Mouse (Mus musculus) neural tube, embryonic 14.5 days (tissue): ENCODE data around the gene Nek2. TPM values are rescaled to one million over a fixed set of nuclear protein-coding genes. Genes with fewer than 3 reads are reported as not detected.

Source experiments
- ATAC-seq: fragments of 200-750 bp; cut with Nextera tagmentation; 2 replicates; pipeline ENCODE4 v1.8.0; 2017; ENCODE audit warnings: low read depth, mild to moderate bottlenecking, moderate TSS enrichment, moderate library complexity
- H3K27ac ChIP-seq: fragments of 300-500 bp; sonication (generic); 2 replicates; pipeline ENCODE4 v1.5.1; 2014; ENCODE audit warnings: low read depth, mild to moderate bottlenecking, control low read depth, low read length, moderate library complexity, mixed read lengths
- H3K27me3 ChIP-seq: fragments of 300-500 bp; sonication (generic); 2 replicates; pipeline ENCODE4 v1.6.1; 2014; ENCODE audit warnings: low read length; ENCODE audit not compliant: control insufficient read depth, insufficient read depth
- H3K36me3 ChIP-seq: fragments of 300-500 bp; sonication (generic); 2 replicates; pipeline ENCODE4 v1.6.1; 2014; ENCODE audit warnings: low read length, mixed read lengths; ENCODE audit not compliant: control insufficient read depth, insufficient read depth
- H3K4me1 ChIP-seq: fragments of 300-500 bp; sonication (generic); 2 replicates; pipeline ENCODE4 v1.6.1; 2014; ENCODE audit warnings: low read length; ENCODE audit not compliant: control insufficient read depth, insufficient read depth
- H3K4me2 ChIP-seq: fragments of 300-500 bp; sonication (generic); 2 replicates; pipeline ENCODE4 v1.6.1; 2014; ENCODE audit warnings: mild to moderate bottlenecking, low read depth, low read length, control low read depth
- H3K4me3 ChIP-seq: fragments of 300-500 bp; sonication (generic); 2 replicates; pipeline ENCODE4 v1.5.1; 2014; ENCODE audit warnings: low read depth, low read length, control low read depth, mixed read lengths
- H3K9ac ChIP-seq: fragments of 300-500 bp; sonication (generic); replicated peaks from 2 replicates; pipeline ENCODE4 v1.6.1; 2014; ENCODE audit warnings: low read depth, mild to moderate bottlenecking, control low read depth, low read length, mixed read lengths
- H3K9me3 ChIP-seq: fragments of 300-500 bp; sonication (generic); 2 replicates; pipeline ENCODE4 v1.6.1; 2016; ENCODE audit warnings: low read length; ENCODE audit not compliant: control insufficient read depth
- WGBS: fragments of 180-500 bp; shearing (Covaris S2); extraction: QIAGEN DNeasy Blood & Tissue Kit; methylation state at CpG from one replicate; pipeline ENCODE4 v1.1.7; 2014; 5-methylcytosine and 5-hydroxymethylcytosine counted together
- polyA plus RNA-seq: library from polyadenylated mRNA; unstranded; fragments of >200 nt; fragmentation: Nextera tagmentation; extraction: Ambion mirVana; gene quantifications from 2 replicates; pipeline ENCODE4 v1.2.1, GENCODE M21; 2014

The Nek2 gene
- polyA plus RNA-seq, 1 experiment from 2014 or later: 1.8 TPM

DNA sequence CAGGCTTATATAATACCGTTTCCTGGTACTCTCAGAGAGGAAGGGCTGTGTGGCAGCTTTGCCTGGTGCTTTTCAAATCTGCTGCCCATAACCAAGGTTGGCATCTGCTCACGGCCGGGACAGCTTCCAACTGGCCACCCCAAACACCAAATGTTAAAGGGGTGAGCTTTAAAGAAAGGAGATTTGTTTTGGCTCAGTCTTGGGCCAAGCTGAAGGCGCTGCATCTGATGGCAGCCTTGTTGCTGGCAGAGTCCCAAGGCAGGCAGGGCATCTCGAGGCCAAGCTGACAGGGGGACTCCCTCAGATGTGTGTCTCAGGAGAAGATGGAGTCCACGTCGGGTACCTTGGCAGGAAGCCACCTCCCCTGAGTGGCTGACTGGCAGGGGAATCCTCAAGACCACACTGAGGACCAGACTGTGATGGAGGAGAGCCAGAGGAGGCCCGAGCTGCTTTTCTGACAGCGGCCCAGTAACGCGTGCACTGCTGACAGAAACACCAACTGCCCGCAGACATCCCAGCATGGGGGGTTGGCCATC is 12.5 kb upstream of the Nek2 start:
- Histone ChIP-seq H3K9ac (no peak overlapping the region), H3K4me1 (no peaks in the 10 kb centered on the region), H3K27me3 (no peaks in the 10 kb centered on the region), H3K4me3 (no peak overlapping the region), H3K9me3 (no peaks in the 10 kb centered on the region), H3K36me3 (no peaks in the 10 kb centered on the region), H3K4me2 (no peak overlapping the region), H3K27ac (no peak overlapping the region)
- whole genome bisulfite sequencing: 60% methylated on average over 12 of the region's 12 CpGs
- peak; percentile 91 for ATAC-seq

DNA sequence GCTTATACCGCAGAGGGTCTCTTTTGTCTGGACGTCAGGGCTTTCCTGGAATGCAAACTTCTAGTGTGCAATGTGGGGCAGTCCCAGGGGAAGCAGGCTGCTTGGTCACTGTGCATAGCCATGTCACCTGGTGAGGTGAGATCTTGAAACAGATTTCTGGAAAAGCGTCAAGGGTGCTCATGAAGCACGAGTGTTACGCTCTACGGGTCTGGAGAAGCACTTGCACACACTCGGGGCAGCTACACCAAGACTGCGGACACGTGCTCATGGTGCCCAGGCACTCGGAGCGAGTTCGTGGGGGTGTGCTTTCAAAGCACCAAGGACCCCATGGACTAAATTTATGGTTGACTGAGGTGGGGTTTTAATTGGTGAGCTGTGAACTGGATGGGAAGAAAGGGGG is 9.5 kb upstream of the Nek2 start:
- H3K9ac ChIP-seq: no peak overlapping the region
- no peaks in the 10 kb centered on the region for H3K9me3 ChIP-seq
- no peak overlapping the region for H3K4me3 ChIP-seq
- H3K27ac ChIP-seq: no peak overlapping the region
- ATAC-seq: no peak
- no peak overlapping the region for H3K4me2 ChIP-seq
- no peaks in the 10 kb centered on the region for H3K27me3 ChIP-seq
- H3K4me1 ChIP-seq: no peaks in the 10 kb centered on the region
- no peaks in the 10 kb centered on the region for H3K36me3 ChIP-seq
- 91% methylated on average over 12 of the region's 12 CpGs for WGBS

DNA sequence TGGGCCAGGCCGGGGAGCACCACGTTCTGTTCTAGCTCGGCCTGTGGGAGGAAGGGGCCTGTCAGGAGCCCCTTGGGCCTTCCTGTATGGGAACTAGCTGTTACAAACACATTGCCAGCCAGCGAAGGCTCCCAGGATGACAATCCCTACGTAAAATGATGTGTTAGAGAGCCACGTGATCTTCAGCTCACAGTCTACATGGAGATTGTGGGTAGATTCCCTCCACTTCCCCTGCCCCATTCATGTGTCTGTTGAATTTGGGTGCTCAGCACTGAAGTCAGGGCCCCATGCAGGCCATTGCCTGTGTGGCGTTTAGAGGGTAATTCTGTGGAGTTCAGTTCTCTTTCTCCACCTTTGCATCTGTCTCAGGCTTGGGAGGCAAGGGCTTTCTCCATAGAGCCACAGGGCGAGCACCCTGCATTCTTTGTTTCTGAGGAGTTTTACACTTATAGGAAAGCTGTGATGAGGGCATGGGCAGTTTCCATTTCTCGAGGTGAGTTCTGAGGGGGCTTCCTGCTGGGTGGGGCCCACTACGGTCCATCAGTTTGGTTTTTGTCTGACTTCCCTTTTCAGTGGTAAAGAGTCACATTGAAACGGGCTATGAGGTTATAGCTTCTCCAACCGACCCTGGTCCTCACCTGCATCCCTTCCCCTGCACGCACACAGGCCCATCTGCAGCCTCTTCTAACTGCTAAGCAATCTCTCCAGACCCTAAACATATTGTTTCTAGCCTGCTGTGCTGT is 8.1 kb upstream of the Nek2 start:
- WGBS: 87% methylated on average over 13 of the region's 13 CpGs
- Histone ChIP-seq H3K4me1 (no peaks in the 10 kb centered on the region), H3K27ac (no peak overlapping the region), H3K4me2 (no peak overlapping the region), H3K9ac (no peak overlapping the region), H3K4me3 (no peak overlapping the region), H3K36me3 (no peaks in the 10 kb centered on the region), H3K9me3 (no peaks in the 10 kb centered on the region), H3K27me3 (no peaks in the 10 kb centered on the region)
- ATAC-seq: no peak

DNA sequence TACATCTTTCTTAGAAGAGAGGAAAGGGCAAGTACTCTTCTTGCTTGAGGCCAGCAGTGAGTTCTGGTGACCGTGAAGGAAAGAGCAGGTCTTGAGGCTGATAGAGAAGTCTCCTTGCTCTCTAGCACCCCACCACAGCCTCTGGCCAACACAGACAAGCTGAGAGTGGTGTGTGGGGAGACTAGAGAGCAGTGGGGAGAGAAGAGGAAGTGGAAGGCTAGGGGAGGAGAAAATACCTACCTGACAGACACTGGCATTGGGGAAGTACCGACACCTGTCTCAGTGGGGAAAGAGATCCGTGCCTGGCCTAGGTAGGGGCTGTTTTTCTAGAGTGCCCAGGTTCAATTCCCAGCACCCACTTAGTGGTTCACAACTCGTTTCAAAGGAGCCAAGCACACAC is 7.0 kb upstream of the Nek2 start:
- WGBS: 73% methylated on average over 4 of the region's 4 CpGs
- no peak overlapping the region for H3K4me3 ChIP-seq
- no peaks in the 10 kb centered on the region for H3K9me3 ChIP-seq
- no peak for ATAC-seq
- no peak overlapping the region for H3K9ac ChIP-seq
- H3K27me3 ChIP-seq: no peaks in the 10 kb centered on the region
- H3K4me2 ChIP-seq: no peak overlapping the region
- H3K27ac ChIP-seq: no peak overlapping the region
- no peaks in the 10 kb centered on the region for H3K36me3 ChIP-seq
- H3K4me1 ChIP-seq: no peaks in the 10 kb centered on the region

DNA sequence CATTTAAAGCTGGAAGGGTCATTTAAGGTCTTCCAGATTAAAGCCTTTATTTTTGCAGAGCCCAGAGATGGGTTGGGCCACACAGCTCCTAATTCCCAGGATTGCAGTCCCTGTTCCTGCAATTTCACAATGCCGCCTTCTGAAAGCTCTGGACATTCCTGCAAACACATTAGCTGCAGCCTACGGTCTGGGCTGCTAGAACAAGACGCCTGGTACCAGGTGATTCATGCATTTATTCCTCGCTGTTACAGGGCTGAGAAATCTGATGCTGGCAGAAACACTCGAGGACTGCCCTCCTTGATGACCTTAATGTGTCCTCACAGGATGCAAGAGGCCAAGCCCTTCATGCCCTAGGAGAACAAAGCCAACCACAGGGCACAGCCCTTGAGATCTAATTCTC is 6.3 kb upstream of the Nek2 start:
- H3K36me3 ChIP-seq: no peaks in the 10 kb centered on the region
- ATAC-seq: no peak
- H3K27ac ChIP-seq: no peak overlapping the region
- no peaks in the 10 kb centered on the region for H3K27me3 ChIP-seq
- H3K4me3 ChIP-seq: no peak overlapping the region
- H3K9me3 ChIP-seq: no peaks in the 10 kb centered on the region
- H3K4me1 ChIP-seq: no peaks in the 10 kb centered on the region
- H3K9ac ChIP-seq: no peak overlapping the region
- WGBS: 50% methylated on average over 5 of the region's 5 CpGs
- H3K4me2 ChIP-seq: no peak overlapping the region

DNA sequence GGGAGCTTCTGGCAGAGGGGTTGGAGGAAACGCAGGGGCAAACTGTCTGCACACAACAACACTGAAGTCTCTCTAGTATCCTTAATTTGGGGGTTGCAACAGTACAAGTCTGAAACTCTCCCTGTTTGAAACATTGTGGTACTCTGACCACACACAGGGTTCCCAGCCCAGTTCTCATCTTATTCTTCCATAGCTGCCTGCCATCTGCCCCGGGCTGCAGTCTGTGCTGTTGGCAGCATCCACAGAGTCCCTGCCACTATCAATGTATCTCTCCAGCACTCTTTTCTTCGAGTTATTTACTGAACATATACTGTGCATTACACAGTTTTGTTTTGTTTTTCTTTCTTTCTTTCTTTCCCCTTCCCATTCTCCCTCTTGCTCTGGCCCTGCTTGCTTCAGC is 4.6 kb upstream of the Nek2 start:
- Histone ChIP-seq H3K9ac (no peak overlapping the region), H3K27ac (no peak overlapping the region), H3K4me3 (no peak overlapping the region), H3K36me3 (no peaks in the 10 kb centered on the region), H3K9me3 (no peaks in the 10 kb centered on the region), H3K4me1 (no peaks in the 10 kb centered on the region), H3K27me3 (no peaks in the 10 kb centered on the region), H3K4me2 (no peak overlapping the region)
- WGBS: 75% methylated on average over 3 of the region's 3 CpGs
- no peak for ATAC-seq

DNA sequence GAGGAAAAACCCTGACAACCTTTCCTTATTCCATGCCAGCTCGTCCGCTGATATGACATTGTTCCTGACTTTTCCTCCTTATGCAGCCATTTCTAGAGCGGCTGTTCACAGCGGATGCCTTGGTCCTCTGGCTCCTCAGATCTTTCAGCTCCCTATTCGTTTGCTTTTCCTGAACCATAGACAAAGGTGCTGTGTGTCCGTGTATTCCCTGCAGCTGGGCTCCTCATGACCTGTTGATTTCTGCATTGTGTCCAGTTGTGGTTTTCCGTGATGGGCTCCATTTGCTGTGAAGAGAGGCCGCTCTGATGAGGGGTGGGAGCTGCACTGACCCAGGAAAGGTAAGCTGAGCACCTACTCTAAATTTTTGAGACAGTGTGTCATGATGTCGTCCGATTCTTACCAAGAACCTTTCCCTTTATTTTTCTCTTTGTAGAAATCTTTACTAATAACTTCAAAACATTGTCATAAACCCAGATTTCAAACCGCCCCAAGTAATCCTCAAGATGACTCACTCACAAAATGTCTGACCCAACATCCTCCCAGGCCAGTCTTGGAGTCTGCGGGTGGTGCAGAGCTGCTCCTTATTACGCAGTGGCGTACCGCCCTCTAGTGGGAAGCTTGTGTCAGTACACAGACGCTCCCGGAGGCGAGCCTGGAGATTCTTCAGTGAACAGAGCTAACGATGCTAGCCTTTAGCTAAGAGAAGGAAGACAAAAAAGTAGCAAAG is 3.7 kb upstream of the Nek2 start:
- no peaks in the 10 kb centered on the region for H3K9me3 ChIP-seq
- H3K4me3 ChIP-seq: no peak overlapping the region
- 37% methylated on average over 19 of the region's 19 CpGs for WGBS
- no peaks in the 10 kb centered on the region for H3K4me1 ChIP-seq
- H3K27ac ChIP-seq: no peak overlapping the region
- no peak overlapping the region for H3K9ac ChIP-seq
- no peak overlapping the region for H3K4me2 ChIP-seq
- ATAC-seq: peak; percentile 62; the same call in 1 of the 2 replicates
- no peaks in the 10 kb centered on the region for H3K27me3 ChIP-seq
- H3K36me3 ChIP-seq: no peaks in the 10 kb centered on the region

DNA sequence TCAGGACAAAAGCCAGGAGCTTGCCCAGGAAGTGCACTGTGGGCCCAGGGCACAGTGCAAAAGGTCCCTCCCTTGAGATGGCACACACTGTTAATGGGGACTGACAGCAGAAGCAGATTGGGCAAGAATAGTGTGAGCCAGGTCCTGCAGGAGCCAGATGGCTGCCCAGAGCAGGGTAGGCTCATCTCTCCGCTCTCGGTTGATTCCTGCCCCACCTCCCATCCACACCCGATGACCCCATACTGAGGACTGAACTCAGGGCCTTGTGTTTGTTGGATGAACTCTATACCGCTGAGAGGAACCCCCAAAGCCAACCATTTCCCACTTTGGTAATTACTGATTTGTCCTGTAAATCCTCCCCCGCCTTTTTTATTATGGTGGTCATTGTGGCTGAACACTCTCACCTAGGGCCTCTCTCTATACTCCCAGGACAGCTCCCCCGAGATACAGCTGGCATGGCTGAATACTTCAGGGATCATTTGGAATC is 3.1 kb upstream of the Nek2 start:
- no peak for ATAC-seq
- Histone ChIP-seq H3K27me3 (no peaks in the 10 kb centered on the region), H3K4me3 (no peak overlapping the region), H3K27ac (no peak overlapping the region), H3K9me3 (no peaks in the 10 kb centered on the region), H3K9ac (no peak overlapping the region), H3K36me3 (no peaks in the 10 kb centered on the region), H3K4me1 (no peaks in the 10 kb centered on the region), H3K4me2 (no peak overlapping the region)
- 30% methylated on average over 6 of the region's 6 CpGs for WGBS

DNA sequence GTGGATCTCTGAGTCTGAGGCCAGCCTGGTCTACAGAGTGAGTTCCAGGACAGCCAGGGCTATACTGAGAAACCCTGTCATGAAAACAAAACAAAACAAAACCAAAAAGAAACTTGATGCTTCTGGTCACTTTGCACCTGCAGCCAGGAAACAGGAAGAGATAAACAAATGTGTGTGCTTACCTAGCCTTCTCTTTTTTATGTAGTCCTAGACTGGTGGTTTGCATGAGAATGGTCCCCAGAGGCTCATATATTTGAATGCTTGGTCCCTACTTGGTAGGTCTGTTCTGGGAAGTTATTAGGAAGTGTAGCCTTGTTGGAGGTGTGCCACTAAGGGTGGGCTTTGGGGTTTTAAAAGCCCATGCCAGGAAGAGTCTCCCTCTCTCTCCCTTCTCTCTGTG is 2.2 kb upstream of the Nek2 start:
- Histone ChIP-seq H3K4me1 (no peaks in the 10 kb centered on the region), H3K9me3 (no peaks in the 10 kb centered on the region), H3K9ac (no peak overlapping the region), H3K4me2 (no peak overlapping the region), H3K27me3 (no peaks in the 10 kb centered on the region), H3K27ac (no peak overlapping the region), H3K4me3 (no peak overlapping the region), H3K36me3 (no peaks in the 10 kb centered on the region)
- ATAC-seq: no peak
